Mouse (Mus musculus): ENCODE results near the gene 4930402F06Rik.

GRCm38 (mm10) chr2:35331205-35331604 is 65.8 kb downstream of the 4930402F06Rik start:
- TF ChIP-seq GATA1 (IDR thresholded peaks at IDR 0.05; ENCODE audit: borderline replicate concordance, low read length) (no peak), FLI1 (IDR thresholded peaks at IDR 0.05; ENCODE audit: low read length) (no peak)
